Mouse (Mus musculus) adrenal gland, adult 18-20 months (tissue): ENCODE data around the gene Fgf10. TPM values are rescaled to one million over a fixed set of nuclear protein-coding genes. Genes with fewer than 3 reads are reported as not detected.

ENCODE experiments used
- DNase-seq, 2 experiments: peaks; one replicate each; pipeline ENCODE4 v3.0.0; 2021 to 2022; ENCODE audit warnings: low spot score in 2 of 2
- total RNA-seq, 2 experiments: library from RNA; stranded (reverse); gene quantifications; 1 replicate in 1 of 2; 2 replicates in 1 of 2; pipeline ENCODE4 v1.2.3; 2021

Fgf10 gene
- total RNA-seq, 2 experiments from 2014 or later, result 1.6 to 3.6 TPM

DNA sequence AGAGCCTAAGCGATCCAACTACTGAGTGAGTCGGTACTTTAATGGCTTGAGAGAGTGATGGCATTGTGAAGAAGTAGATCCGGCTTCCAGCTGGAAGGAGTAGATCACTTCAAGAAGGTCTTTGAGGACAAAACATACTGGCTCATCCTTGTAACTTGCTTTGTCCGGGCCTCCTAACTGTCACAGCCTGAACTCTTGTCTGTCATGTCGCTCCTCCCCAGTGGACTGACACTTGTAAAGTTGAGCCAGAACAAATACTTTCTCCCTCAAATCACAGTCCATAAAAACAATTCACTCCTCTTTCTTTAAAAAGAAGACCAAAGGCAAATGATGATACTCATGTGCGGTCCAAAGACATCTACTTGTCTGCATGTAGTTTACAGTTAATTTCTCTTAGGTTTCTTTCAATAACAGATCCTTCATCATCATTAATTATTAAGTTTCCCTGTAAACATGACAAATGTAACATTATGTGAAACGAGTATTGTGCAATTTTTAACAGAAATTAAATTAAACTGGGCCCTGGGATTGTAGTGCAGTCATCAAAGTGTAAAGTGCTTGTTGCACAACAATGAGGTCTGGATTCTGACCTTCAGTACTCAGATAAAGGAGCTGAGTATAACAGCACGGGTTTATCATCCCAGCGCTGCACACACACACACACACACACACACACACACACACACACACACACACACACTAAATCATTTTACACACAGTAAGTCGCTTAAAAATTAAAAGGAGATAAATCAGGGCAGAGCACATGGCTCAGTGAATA, 159.2 kb downstream of the Fgf10 start:
- DNase-seq, result no peak

DNA sequence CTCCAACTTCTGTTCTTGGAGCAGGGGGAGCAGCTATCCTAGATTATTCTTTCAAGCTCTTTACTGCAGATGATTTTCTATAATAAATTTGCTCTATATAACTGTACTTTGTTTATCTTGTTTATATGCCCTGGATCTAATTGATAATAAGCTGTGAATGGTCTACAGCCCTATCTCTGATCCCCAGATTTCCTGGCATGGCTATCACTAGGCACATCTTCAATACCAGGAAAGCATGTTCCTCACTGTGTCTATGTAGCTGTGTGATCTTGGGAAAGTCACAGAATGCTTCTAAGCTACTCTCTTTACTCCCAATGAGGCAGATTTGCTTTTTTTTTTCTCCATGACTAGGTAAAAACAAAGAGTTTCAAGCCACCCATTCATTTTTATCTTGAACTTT, 164.4 kb downstream of the Fgf10 start:
- no peak for DNase-seq

DNA sequence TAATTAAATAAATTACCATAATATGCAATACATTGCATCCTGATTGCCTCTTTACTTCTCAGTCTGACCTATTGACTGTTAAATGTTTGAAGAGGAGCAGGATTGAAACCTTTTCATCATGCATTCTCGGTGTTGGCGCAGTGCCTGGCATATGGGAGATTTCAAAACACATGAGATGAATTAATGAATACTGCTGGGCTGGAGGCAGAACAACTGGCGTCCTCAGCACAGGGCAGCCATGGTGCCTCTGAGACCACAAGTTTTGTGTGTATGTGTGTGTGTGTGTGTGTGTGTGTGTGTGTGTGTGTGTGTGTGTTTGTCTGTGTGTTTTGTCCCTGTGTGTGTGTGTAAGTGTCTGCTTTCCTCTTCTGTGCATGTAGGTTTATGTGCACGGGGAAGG, 165.5 kb downstream of the Fgf10 start:
- DNase-seq, result no peak
